Mouse (Mus musculus) thymus, postnatal 0 days (tissue): Measurements from ENCODE around the gene Nxph3. TPM values are rescaled to one million over a fixed set of nuclear protein-coding genes. Genes with fewer than 3 reads are reported as not detected.

Experiments used
- DNase-seq: peaks from one replicate; pipeline ENCODE4 v3.0.0-alpha.2; 2015; ENCODE audit warnings: low spot score
- polyA plus RNA-seq: library from polyadenylated mRNA; unstranded; fragments of >200 nt; fragmentation: Nextera tagmentation; extraction: Ambion mirVana; gene quantifications from 2 replicates; pipeline ENCODE4 v1.2.1, GENCODE M21; 2015

Nxph3 gene
- polyA plus RNA-seq, 1 experiment from 2014 or later, result not detected

DNA sequence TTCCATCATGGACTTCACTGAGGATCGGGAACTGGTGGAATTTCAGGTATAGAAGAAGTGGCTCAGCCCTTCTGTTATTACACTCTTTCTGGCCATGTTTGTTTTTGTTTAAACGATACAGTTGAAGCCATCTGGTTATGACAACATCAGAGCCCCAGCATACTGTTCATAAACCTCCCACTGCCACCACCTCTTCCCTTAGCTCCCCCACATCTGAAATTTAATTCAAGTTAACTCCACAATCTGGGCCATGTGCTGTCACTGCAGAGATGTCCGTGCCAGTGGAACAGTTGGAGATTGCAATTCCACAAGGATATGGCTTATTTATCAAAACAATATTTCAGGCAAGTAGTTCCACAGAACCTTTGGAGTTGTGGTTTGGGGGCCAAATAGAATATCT lies 20.0 kb downstream of the Nxph3 start:
- DNase-seq, result no peak

DNA sequence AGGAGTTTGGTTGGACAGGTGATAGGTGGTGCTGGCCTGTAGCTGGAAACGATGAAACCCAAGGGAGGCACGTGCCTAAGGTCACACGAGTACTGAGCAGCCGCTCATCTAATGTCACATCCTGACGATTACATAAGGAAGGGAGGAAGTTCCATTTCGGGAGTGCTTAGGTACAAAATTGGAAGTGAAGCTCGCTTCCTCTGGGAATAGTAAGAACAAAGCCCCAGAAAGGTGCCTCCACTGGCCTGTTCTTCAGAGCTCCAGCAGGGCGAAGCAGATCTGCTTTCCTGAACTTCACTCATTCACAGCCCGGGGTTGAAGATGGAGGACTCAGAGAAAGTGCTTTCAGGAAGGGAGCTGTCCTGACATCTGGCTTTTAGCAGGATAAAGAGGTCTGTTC lies 20.4 kb downstream of the Nxph3 start:
- DNase-seq, result no peak

DNA sequence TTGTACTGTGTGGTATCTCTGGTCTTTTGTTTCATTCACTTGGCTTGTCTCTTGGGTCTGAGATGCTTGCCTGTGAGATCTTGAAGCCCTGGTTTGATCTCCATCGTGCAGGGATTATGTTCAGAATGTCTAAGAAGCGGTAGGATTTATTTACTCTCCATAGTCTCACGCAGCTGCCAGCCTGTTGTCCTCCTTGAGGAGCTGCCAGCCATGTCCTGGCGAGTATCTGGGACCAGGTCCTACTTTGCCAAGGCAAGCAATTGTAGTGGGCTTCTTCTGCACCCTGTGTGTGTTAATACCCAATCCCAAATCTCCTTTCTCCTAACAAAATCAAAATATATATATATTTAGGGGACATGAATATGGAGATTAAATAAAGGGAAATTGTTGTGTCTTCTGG lies 21.4 kb downstream of the Nxph3 start:
- DNase-seq, result no peak

DNA sequence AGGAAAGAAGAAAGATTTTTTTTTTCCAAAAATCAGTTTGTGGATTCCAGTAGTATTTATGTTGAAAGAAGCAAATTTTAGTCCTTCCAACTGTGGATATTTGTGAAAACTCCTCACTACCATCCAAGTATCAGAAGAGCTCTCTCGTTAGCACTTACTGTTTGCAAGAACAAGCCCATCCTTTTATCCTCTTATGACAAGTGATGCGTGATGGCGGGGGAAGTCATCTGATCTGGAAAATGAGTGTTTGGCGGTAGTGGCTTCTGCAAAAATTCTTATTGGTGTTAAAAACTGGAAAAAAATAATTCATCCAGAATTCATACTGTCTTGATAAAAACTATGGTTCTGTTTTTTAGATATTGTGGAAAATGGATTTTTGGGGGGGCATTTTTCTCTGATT lies 22.1 kb downstream of the Nxph3 start:
- no peak for DNase-seq

DNA sequence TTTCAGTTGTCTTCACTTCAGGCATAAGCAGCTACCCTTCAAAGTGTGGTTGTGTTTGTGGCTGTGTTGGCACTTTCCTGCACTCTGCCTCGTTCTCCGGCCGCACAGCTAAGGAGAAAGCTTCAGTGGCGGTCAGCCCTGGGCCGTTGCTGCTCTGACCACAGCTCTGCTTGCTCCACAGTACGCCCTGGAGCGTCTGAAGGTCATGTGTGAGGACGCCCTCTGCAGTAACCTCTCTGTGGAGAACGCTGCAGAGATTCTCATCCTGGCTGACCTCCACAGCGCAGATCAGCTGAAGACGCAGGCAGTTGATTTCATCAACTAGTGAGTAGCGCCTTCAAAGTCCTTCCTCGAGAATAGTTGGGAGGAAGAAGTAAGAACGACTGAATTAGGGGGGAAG lies 24.3 kb downstream of the Nxph3 start:
- DNase-seq, result no peak

DNA sequence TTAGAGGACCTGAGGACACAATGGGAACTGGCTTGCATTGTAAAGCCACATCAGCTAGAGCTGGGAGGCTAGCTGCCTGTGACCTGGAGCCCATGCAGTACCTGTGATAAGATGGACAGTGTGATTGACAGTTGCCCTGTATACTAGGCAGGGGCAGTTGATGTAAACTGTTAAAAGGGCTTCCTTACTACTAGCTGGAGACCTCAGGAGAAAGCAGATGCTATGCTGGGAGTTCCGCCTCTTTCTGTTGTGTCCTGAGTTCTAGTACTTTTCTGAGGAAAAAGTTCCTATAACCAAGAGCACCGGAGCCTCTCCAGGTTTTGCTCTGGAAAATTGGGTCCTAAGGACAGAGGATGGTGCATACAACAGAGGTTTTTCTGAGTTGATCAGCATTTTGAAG lies 27.1 kb downstream of the Nxph3 start:
- no peak for DNase-seq

DNA sequence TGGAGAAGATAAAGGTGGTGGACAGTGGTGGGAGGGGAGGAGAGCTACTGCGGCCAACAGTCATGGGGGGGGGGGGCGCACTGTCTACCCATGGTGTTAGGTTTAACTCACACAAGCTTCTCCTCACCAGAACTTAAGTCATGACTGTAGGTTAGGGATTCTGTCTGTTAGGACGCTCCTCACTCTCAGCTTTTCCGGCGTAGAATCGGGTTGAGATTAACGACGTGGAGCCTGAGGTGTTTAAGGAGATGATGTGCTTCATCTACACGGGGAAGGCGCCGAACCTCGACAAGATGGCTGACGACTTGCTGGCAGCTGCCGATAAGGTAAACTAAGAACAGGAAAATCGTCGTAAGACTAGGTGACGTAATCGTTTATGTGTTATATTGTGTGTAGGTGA lies 28.7 kb downstream of the Nxph3 start:
- DNase-seq, result no peak

DNA sequence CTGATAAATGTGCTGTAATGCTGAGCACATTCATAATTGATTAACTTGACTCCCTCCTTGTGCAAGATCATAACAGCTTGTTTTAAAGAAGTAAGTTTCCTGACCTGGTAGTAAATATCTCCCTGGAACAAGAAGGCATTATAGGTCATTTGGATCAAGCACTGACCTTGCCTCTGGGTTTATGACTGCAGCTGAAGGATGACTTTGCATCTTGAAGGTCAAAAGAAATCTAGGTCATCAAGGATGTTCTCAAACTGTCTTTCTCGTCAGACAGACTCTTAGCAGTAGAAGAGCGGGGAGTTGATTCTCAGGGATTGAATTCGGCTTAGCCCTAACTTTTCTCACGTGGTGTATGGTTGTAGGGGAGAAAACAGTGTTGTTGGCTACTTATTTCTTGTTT lies 33.7 kb downstream of the Nxph3 start:
- DNase-seq, result no peak

DNA sequence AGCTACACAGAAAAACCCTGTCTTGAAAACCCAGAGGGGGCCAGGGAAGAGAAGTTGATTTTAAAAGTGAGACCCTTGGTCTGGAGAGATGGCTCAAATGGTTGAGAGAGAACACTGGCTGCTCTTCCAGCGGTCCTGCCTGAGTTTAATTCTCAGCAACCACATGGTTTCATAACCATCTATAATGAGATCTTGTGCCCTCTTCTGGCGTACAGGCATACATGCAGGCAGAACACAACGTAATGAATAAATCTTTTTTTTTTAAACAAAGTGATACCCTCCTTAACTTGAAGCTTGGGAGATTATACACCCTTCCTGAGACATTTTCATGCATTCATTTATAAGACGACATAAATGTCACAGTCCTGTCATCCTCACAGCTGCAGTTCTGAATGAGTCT lies 34.9 kb downstream of the Nxph3 start:
- DNase-seq, result no peak

DNA sequence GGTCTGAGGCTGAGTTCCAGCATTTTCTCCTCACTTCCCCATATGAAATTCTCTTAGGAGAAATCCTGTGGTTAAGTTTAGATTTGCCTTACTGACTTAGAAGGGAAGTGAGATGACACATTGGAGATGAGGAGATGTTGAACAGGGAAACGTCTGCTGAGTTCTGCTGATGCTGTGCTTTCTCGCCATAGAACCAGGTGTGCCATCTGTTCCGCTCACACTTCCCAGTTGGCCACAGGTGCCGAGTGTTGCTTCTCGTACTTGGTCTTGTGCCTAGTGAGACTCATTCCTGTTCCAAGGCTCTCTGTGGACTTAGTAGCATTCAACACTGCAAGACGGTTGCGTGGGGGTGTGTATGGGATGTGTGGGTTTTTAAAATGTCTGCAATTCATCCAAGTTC lies 38.0 kb downstream of the Nxph3 start:
- no peak for DNase-seq

DNA sequence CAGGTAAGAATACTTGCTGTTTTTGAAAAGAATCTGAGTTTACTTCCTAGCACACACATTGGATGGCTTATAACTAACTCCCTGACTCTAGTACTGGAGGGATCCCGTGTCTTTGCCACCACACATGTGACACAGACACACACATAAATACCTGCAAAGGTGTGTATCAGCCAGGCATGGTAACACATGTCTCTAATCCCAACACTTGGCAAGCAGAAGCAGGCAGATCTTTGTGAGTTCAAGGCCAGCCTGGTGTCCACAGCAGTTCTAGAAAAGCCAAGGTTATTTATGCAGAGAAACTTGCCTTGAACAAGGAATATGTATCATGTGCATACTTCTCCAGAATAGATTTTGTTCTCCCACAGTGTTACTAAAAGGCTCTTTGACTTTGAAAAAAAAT lies 40.9 kb downstream of the Nxph3 start:
- DNase-seq, result no peak

DNA sequence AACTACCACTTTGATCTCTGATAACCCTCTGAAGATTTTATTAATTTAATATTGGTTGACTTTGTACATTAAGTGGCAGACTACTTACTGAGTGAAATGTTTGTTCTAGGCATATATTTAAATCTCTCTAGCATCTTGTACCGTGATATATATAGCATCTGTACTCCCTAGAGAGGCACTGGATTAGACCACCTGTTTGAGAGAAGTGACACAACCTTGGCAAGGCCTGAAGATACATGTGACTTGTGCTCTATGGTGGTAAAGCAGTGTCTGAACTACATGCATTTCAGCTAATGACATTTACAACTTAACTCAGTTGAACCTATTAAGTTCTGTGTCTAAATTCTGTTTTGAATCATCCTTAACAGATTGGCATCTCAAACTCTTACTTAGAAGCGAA lies 41.4 kb downstream of the Nxph3 start:
- DNase-seq, result no peak

DNA sequence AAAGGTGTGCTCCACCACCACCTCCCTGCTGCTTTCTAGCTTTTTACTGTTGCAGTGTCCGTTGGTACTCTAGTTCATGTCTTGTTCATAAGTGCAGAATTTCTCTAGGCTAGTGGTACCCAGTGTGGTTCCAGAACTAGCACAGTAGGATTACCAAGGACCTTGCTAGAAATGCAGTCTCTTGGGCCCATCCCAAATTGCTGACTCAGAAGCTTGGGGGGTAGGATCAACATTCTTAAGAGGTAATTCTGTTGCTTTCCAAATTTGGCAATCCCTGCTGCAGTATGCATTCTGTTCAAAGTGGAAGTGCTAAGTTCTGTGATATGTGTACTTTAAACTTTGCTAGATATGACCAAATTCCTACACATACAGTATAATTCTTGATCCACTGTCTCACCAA lies 46.6 kb downstream of the Nxph3 start:
- no peak for DNase-seq

DNA sequence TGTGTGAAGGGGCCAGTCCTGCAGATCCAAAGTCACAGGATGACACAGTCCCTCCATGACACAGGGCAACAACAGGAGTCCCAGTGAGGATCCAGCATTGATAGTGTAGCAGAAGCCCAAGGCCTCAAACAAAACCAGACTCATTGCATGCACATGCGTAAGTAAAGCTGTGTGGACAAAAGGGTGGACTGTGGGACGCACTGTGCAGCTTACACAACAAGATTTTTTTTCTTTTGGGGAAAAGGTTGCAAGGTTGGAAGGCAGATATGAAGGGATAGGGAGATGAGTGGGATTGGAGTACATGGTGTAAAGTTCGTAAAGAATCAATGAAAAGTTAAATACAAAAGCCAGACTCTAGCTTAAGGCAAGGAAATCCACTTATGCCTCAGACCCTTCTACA lies 52.2 kb downstream of the Nxph3 start:
- no peak for DNase-seq

DNA sequence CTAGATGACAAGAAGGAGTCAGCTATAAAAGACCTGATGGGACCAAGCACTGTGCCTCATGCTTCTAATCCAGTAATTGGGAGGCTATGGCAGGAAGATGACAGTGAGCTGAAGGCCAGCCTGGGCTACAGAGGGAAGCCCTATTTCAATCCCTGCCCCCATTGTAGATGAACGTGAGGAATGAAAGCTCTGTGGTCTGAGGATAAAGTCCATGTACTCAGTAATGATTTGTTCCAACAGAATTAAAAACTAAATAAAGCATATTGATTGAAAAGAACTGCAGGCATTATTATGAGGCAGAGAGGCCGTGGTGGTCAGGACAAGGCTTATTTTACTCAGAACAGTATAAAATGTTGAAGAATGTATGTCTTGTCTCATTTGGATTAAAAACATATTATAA lies 53.5 kb downstream of the Nxph3 start:
- DNase-seq, result no peak

Other genes starting within 250 kb of the Nxph3 start
- 56.8 and 57.9 TPM in 2 replicates for gene Kat7, start 204.3 kb downstream of the Nxph3 start, polyA plus RNA-seq
- 24.2 and 27.3 TPM in 2 replicates for gene Fam117a, start 177.6 kb downstream of the Nxph3 start, polyA plus RNA-seq
- 93.1 and 95.3 TPM in 2 replicates for gene Slc35b1, start 129.9 kb downstream of the Nxph3 start, polyA plus RNA-seq
- gene Spop, start 100.5 kb downstream of the Nxph3 start, polyA plus RNA-seq, result 120 and 142 TPM in 2 replicates
- 1.1 and 1.2 TPM in 2 replicates for gene Ngfr, start 73.2 kb upstream of the Nxph3 start, polyA plus RNA-seq
- 175 and 194 TPM in 2 replicates for gene Phb, start 152.4 kb upstream of the Nxph3 start, polyA plus RNA-seq
- 11.9 and 14.9 TPM in 2 replicates for gene Zfp652, start 198.1 kb upstream of the Nxph3 start, polyA plus RNA-seq
- 0.36 and 1.0 TPM in 2 replicates for gene B130006D01Rik, start 209.0 kb upstream of the Nxph3 start, polyA plus RNA-seq